Mouse (Mus musculus): ENCODE measurements around the gene Npdc1.
"Not testable (repeated sequence)": the region's sequence is repeated elsewhere in the genome, so short reads cannot be mapped to it uniquely, and the experiment has no call there.

Gene Npdc1

DNA sequence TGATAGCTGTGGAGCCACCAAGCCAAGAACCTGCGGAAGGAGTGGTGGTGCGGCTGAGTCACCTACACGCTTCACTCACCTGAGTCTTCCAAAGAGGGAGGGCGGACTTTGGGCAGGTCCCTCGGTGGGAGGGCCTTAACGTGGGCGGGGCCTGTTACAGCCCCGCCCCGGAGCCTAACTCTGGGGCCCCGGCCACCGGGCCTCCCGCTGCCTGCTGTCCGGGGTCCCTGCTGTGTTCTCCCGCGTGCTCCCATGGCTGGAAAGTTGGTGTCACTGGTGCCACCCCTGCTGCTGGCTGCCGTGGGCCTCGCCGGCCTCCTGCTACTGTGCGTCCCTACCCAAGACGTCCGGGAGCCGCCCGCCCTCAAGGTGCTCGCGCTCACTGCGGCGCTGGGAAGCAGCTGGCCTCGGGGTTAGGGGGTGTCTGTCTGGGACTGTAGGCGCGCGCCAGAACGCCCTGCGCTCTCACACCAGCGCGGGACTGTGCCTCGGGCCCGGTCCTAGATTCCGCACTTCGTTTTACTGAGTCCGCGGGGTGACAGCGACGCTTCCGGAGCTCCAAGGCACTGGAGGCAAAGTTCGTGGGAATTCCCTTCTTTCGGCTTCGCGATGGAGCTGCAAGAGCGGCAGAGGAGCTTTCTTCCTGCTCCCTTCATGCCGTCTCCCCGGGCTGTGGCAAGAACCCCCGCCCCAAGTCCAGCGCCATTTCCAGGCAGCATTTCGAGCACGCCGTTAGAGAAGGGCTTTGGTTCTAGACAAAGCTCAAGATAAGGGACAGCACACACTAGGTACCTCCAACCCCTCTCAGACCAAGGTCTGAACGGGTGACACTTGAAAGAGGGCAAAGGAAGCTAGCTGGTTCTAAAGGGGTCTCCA lies 3.2 kb upstream of the Npdc1 start, which contains the start of gene Entpd2:
Entpd2 (plus strand) TSS at position 154 of the 876 bp plus-strand sequence.
- DNase-seq (ENCODE audit: low spot score in 2 of 2), result no peak

DNA sequence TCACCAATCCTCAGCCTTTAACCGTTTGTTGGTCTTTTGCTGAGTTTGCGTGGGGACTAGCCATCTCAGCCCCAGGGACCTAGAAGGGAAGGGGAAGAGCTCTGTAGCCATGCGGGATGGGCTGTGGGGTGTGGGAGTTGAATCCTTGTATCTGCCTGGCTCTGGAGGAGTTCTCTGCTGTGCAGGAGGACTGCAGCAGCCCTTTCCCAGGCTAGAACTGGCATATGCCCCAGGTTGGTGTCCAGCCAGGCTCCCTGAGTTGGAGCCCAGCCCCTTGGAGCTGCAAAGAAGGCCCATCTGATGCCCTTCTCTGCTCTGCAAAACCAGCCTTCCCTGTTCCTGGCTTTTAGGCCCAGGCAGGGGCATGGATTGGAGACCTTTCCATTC lies 2.6 kb upstream of the Npdc1 start:
- DNase-seq (ENCODE audit: low spot score in 2 of 2), result no peak

DNA sequence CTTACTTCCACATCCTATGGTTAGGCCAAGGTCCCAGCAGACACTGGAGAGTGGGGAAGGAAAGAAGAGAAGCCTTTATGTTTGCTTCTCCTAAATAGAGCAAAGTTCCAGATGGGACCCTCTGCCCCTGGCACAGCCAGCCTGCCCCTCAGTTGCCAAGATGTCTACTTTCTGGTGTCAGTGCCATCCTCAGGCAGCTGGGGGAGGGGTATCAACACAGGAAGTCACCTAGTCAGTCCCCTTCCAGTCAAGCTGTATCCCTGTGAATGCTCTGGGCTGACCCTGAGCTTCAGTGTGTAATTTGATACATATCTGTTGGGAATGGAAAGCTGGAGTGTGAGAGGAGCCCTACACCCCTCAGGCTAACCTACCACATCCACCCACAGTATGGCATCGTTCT lies 2.1 kb upstream of the Npdc1 start:
- no peak for DNase-seq (ENCODE audit: low spot score in 2 of 2)

DNA sequence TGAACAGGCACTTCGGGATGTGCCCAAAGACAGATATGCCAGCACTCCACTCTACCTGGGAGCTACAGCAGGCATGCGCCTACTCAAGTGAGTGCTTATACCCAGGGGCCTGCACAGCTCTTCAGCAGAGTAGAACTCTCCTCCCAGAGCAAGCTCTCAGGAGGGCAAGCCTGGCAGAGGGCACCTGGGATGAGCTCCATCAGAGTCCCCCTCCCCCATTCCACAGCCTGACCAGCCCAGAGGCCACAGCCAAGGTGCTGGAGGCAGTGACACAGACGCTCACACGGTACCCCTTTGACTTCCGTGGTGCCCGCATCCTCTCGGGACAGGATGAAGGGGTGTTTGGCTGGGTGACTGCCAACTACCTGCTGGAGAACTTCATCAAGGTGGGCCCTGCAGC lies 1.1 kb upstream of the Npdc1 start:
- DNase-seq (ENCODE audit: low spot score in 2 of 2), result no peak

DNA sequence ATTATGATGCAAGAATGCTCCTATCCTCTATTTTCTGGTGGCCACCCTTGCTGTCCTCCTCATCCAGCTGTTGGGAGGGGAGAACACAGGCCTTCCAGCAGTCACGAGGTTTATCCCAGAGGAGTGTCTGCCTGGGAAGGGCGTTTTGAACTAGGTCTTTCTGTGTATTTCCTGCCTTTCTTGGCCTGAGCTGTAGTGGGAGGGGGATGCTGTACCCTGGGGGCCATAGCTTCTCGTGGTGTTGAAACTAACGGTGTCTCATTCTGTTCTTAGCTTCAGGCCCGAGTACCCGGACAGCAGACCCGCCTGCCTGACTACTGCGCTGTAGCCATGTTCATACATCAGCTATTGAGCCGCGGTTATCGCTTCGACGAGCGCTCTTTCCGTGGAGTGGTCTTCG lies 1.1 kb downstream of the Npdc1 start:
- no peak for DNase-seq (ENCODE audit: low spot score in 2 of 2)

DNA sequence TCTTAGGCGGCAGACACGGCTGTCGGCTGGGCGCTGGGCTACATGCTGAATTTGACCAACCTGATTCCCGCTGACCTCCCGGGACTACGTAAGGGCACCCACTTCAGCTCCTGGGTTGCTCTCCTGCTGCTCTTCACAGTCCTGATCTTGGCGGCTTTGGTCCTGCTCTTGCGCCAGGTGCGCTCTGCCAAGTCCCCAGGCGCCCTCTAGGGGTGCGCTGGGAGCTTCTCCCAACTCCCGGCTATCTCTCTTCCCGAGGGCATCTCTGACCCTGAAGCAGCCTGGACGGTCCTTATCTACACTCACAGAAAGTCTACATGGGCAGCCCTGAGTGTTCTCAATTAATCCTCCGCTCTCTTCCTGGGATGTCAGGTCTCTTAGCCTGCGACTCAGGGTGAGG lies 1.6 kb downstream of the Npdc1 start:
- no peak for DNase-seq (ENCODE audit: low spot score in 2 of 2)

DNA sequence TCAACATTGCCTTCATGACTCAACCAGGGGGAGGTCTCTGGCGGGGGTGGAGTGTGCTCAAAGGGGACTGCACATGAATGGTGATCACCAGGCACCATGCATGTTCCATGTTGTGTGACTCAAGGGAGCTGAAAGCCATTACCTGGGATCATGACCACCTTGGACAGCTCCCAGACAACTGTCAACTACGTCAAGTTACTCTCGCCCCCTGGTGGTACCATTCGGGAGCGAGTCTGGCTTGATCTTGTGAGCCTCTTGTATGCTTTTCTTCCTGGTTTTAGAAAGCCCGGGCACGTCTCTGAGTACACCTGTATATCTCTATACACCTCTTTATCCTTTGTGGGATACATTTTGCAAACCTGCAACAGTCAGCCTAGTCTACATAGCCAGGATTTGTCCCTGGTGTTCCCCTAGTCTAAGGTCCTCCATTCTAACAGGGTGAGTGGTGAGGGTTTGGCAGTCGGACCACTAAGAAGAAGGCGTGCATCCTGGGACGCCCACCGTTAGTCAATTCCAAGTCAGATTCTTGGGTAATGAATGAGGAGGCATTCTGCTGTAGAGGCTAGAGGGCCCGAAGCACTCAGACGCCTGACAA lies 3.3 kb downstream of the Npdc1 start:
- peak; percentile 50 to 78 for DNase-seq (ENCODE audit: low spot score in 2 of 2)

DNA sequence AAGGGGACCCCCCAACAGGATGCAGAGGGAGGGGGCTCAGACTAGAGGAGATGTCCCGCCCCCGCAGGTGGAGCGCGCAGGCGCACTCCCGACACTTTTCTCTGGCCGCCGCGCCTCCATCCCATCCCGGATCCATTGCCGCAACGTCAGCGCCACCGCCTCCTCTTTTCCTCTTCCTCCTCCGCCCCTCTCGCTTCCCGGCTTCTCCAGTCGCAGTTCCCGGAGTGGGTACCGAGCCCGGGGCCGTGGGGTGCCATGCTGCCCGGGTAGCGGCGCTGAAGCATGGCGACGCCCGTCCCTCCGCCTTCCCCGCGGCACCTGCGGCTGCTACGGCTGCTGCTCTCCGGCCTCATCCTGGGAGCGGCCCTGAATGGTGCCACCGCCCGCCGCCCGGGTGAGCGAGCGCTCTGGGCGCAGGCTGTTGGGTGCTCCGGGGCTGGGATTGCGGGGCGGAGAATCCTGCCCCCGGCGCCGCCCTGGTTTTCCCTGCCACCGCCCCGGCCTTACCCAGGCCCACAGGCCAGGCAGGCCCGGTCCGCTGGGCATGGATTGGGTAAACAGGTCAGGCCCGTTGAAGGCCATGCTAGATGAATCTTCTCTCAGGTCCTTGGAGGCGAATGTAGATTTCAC lies 3.9 kb downstream of the Npdc1 start:
- no peak for DNase-seq (ENCODE audit: low spot score in 2 of 2)

DNA sequence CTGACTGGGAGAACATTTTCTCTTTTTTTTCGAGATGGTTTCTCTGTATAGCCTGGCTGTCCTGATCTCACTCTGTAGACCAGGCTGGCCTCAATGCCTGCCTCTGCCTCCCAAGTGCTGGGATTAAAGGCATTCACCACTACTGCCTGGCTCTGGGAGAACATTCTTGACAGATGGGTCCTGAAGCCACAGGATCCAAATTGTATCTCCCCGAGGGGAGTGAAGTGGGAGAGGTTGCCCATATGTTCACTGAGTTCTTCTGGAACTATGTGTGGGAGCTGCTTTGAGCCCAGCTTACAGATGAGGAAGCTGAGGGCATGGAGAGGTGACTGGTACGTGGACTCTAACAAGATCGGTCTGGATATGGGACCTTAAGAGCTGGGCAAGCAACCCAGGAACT lies 4.8 kb downstream of the Npdc1 start:
- DNase-seq (ENCODE audit: low spot score in 2 of 2), result no peak

DNA sequence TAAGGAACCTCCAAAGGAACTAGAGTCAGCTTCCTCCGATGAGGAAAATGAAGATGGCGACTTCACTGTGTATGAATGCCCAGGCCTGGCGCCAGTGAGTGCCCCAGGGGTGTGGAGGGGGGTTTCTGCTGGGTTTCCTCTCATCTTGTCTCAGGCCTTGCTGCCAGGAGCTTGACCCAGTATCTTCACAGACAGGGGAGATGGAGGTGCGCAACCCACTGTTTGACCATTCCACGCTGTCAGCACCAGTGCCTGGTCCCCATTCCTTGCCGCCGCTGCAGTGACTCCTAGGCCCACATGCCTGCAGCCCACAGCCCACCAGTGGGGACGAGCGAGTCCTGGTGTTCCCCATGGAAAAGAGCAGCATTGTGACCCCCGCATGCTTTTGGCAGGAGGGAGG lies 9.8 kb downstream of the Npdc1 start:
- DNase-seq (ENCODE audit: low spot score in 2 of 2), result no peak

DNA sequence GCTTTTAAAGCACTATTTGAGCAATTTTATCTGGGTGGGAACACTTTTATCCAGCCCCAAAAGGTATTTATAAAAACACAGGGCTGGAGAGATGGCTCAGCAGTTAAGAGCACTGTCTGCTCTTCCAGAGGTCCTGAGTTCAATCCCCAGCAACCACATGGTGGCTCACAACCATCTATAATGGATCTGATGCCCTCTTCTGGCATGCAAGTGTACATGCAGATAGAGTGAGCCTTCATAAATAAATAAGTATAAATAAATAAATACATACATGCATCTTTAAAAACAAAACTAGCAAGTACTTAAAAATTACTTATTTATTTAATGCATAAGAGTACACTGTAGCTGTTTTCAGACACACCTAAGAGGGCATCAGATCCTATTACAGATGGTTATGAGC lies 14.3 kb downstream of the Npdc1 start:
- not testable (repeated sequence) for DNase-seq (ENCODE audit: low spot score in 2 of 2)

DNA sequence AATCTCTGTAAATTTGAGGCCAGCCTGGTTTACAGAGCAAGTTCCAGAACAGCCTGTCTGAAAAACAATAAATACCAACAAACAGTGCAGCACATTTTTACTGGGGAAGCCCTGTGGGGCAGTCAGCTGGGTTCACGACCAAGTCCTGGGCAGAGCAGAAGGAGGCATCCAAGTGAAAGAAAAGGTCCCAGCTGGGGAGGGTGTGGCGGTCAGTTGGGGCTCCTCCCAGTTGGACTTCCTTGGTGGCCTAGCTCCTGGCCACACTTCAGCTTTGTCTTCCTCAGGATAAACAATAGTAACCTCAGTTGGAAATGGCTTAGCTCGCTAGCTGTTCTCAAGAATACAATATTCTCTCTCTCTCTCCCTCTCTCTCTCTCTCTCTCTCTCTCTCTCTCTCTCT lies 18.3 kb downstream of the Npdc1 start:
- DNase-seq (ENCODE audit: low spot score in 2 of 2), result no peak

DNA sequence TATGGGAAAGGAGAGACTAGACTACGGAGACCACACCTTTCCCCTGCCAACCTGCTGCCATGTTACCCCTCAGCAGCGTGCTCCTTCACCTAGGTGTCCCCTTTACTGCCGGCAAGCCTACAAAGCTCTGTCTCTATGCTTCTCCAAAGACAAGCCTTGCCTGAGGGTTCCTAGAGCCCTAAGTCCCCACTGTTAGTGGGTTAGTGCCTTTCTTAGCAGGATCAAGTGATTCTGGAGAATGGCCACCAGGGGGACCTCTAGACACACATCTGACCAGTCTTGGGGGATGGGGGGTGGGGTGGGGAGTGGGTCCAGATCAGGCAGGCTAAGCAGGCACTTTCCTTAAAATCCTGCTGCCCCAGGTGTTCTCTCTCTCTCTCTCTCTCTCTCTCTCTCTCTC lies 22.7 kb downstream of the Npdc1 start:
- peak in 1 of 2 experiments; percentile 33 for DNase-seq (ENCODE audit: low spot score in 2 of 2)

DNA sequence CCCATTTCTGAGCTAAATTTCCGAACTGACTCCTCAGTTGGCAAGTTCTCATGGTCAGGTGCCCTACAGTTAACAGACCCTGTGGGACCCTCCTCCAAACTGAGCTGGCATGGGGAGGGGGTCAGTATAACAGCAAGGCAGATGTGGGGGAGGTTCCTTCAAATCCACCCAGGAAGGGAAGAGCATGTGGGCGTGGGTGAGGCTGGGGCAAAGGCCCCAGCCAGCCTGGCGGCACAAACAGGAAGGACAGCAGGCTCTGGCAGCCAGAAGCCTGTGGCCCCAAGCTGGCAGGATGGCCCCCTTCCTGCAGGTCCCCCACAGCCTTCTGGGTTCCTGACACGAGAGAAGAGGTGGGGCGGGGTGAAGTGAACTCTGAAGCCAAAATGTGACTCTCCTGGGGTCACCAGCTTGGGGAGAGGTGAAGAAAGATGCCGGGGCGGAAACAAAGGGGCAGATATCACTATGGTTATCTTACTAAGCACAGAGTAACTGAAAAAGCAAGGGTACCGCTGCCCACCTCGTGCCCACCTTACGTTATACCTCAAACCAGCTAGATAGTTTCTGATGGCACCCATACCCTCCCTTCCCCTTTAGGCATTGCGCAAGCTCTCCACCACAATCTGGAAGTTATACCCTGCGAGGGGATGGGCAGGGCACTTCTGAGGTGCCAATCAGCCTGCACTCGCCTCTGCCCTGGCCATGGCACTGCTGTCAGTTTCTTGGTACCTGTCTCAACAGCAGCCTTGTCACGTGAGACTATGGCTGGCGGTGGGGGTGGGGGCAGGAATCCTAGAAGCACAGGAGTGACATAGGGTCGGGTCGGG lies 23.6 kb downstream of the Npdc1 start, which contains the start of gene Fut7:
Fut7 (plus strand) TSS at position 681 of the 824 bp plus-strand sequence.
- no peak for DNase-seq (ENCODE audit: low spot score in 2 of 2)

DNA sequence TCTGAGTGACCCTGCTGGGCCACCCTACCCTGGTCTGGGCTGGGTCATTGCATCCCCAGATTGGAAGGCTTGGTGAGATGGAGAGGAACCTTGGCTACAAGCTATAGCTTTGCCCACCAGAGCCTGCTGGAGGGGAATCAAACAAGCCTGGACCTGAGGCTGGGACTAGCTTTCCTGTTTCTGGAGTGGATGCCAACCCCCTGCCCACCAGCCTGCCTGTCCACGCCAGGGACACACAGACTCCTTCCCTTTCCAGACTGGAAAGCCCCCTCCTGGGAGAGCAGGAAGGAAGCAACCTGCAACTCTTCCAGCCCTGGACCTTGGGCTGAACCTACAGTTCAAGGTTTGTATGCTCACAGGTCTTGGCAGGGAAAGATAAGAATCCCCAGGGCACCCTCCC lies 24.5 kb downstream of the Npdc1 start:
- DNase-seq (ENCODE audit: low spot score in 2 of 2), result no peak

DNA sequence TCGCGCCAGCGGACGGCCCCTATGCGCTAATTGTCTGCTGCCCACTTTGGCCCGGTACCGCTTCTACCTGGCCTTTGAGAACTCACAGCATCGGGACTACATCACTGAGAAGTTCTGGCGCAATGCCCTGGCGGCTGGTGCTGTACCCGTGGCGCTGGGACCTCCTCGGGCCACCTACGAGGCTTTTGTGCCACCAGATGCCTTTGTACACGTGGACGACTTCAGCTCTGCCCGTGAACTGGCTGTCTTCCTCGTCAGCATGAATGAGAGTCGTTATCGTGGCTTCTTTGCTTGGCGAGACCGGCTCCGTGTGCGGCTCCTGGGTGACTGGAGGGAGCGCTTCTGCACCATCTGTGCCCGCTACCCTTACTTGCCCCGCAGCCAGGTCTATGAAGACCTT lies 26.3 kb downstream of the Npdc1 start:
- no peak for DNase-seq (ENCODE audit: low spot score in 2 of 2)

DNA sequence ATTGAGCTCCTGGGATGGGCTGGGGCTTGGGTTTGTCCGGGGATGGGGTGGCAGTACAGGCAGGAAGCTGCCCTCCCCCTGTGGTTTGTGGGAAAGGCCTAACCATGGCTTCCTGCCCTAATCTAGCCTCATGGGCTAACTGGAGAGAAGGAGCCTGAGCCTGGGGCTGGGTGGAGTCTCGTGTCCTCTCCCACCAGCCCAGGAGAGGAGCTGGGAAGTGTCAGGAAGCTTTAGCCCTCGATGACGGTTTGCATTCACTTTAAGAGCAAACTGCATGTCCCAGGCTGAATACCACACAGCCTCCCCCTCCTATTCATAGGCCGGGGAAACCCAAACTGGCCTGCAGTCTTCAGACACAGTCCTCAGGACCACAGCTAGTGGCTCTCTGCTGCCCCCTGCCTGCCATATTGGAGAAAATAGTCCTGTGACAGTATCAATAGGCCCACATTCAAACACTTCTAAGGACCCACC lies 27.6 kb downstream of the Npdc1 start:
- peak; percentile 37 to 65 for DNase-seq (ENCODE audit: low spot score in 2 of 2)

DNA sequence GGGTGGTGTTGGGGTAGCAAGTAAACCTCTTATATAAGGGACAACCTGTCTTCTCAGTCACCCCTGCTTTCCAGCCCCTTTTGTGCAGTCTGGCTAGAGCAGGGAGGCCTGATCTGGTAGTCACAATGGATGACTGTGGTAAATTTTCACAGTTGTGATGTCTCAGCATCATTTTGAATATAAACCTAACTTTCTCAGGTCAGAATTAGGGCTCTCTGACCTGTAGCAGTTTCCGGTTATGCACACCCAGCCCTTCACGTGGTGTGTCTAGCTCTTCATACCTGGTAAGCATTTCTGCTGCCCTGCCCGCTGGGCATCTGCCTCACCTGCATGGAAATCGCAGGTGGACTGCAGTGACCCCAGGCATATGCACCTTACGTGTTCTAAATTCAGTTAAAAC lies 28.1 kb downstream of the Npdc1 start:
- no peak for DNase-seq (ENCODE audit: low spot score in 2 of 2)

DNA sequence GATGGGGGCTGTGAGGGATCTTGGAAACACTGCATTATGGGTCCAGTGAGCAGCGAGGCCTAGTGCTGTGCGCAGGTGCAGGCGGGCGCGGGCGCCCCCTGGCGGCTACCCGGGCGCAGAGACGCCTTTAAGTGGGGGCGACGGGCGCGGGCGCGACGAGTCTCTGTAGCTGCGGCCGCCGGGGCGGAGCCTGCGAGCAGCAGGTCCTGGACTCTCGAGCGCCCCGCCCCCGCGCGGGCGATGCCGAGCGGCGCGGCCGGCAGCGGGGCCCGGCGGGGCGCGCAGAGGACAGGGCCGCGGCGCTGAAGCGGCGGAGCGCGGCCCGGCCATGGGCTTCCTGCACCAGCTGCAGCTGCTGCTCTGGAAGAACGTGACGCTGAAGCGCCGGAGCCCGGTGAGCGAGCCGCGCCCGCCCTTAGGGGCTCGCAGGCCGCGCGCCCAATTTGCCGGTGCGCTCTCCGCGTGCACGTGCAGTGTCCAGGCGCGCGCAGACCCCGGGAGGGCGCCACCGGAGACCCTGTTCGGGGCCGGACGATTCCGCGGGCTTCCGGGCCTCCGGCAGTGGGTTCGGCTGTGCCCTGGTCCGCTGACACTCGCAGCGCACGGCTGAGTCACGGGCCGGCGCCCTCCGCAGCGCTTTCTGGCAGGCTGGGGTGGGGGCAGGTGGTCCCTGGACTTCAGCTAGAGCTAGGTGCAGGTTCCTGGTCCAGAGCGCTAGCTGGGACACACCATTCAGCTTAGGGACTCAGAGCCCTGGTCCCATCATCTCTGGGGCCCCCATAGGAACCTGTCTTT lies 29.5 kb downstream of the Npdc1 start, which contains the start of gene Abca2:
Abca2 (plus strand) TSS at position 262 of the 795 bp plus-strand sequence.
- DNase-seq (ENCODE audit: low spot score in 2 of 2), result peak; percentile 84 to 90

DNA sequence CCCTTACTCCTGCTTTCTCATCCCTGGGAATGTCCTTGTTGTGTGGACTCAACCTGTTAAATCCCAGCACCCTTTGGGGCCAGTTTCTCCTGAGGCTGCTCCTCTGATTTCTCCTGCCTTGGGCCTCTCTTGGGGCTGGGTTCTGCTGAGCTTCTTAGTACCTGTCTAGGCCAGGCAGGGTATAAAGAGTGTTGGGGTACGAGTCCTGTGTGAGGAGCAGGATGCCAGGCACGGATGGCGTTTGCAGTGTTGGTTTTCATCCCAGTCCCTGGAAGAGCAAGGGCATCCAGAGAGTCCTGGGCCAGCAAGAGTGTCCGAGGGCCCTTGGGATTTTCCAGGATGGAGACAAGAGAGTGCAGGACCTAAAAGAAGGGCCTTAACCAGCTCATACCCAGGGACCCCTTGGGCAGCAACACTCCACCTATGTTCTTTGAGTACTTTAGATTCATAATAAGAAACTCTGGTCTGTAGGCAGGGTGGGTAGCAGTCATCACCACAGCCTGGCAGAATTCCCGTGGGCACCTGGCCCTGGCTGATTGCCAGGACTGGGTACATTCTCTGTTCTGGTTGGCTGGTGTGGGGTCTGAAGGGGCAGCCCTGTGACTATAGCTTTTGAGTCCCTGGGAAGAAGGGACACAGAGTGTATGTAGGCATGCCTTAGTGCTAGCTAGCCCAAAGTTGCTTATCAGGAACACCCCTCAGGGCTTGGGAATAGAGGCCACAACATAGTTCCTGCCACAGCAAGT lies 30.5 kb downstream of the Npdc1 start:
- no peak for DNase-seq (ENCODE audit: low spot score in 2 of 2)

Data from spleen, postnatal 14 days (tissue).